Mouse (Mus musculus) liver, postnatal 0 days (tissue): Measurements from ENCODE around the gene E4f1. TPM values are rescaled to one million over a fixed set of nuclear protein-coding genes. Genes with fewer than 3 reads are reported as not detected.
A peak's percentile ranks its signal among the peaks of the same experiment; 100 is the strongest.
"Not testable (repeated sequence)": the region's sequence is repeated elsewhere in the genome, so short reads cannot be mapped to it uniquely, and the experiment has no call there.

Experiments used
- ATAC-seq: fragments of 200-750 bp; cut with Nextera tagmentation; 2 replicates; pipeline ENCODE4 v1.8.0; 2017; ENCODE audit warnings: mild to moderate bottlenecking, moderate library complexity
- DNase-seq: peaks from one replicate; pipeline ENCODE4 v3.0.0-alpha.2; 2016
- H3K27ac ChIP-seq: fragments of 300-500 bp; sonication (generic); 2 replicates; pipeline ENCODE4 v1.5.1; 2014; ENCODE audit warnings: antibody characterized with exemption, moderate library complexity, mild to moderate bottlenecking, low read depth
- H3K27me3 ChIP-seq: fragments of 300-500 bp; sonication (generic); 2 replicates; pipeline ENCODE4 v1.6.1; 2014; ENCODE audit warnings: low read length, control low read depth, mixed read lengths; ENCODE audit not compliant: insufficient read depth
- H3K36me3 ChIP-seq: fragments of 300-500 bp; sonication (generic); replicated peaks from 2 replicates; pipeline ENCODE4 v1.6.1; 2014; ENCODE audit warnings: mild to moderate bottlenecking, control low read depth, low read length, moderate library complexity, mixed read lengths; ENCODE audit not compliant: insufficient read depth
- H3K4me1 ChIP-seq: fragments of 300-500 bp; sonication (generic); 2 replicates; pipeline ENCODE4 v1.6.1; 2014; ENCODE audit warnings: antibody characterized with exemption, mild to moderate bottlenecking, control low read depth; ENCODE audit not compliant: insufficient read depth
- H3K4me2 ChIP-seq: fragments of 300-500 bp; sonication (generic); 2 replicates; pipeline ENCODE4 v1.6.1; 2014; ENCODE audit warnings: low read depth, mild to moderate bottlenecking, low read length, moderate library complexity, mixed read lengths
- H3K4me3 ChIP-seq: fragments of 300-500 bp; sonication (generic); 2 replicates; pipeline ENCODE4 v1.5.1; 2014; ENCODE audit warnings: low read depth, low read length
- H3K9ac ChIP-seq: fragments of 300-500 bp; sonication (generic); replicated peaks from 2 replicates; pipeline ENCODE4 v1.6.1; 2014; ENCODE audit warnings: mild to moderate bottlenecking, moderate library complexity
- H3K9me3 ChIP-seq: fragments of 300-500 bp; sonication (generic); 2 replicates; pipeline ENCODE4 v1.6.1; 2016; ENCODE audit warnings: mild to moderate bottlenecking, control low read depth, low read length, mixed read lengths
- CTCF ChIP-seq: sonication (generic); IDR thresholded peaks from 2 replicates; pipeline ENCODE4 v1.5.1; 2016; ENCODE audit warnings: antibody characterized with exemption, low read depth
- EP300 ChIP-seq: IDR thresholded peaks from 2 replicates; pipeline ENCODE4 v1.6.1; 2016; ENCODE audit warnings: antibody characterized with exemption, low read depth, mild to moderate bottlenecking
- WGBS: fragments of 180-500 bp; shearing (Covaris S2); extraction: QIAGEN DNeasy Blood & Tissue Kit; methylation state at CpG from one replicate; pipeline ENCODE4 v1.1.7; 2014; ENCODE audit not compliant: insufficient replicate concordance; 5-methylcytosine and 5-hydroxymethylcytosine counted together
- polyA plus RNA-seq: library from polyadenylated mRNA; unstranded; fragments of >200 nt; fragmentation: Nextera tagmentation; extraction: Ambion mirVana; gene quantifications from 2 replicates; pipeline ENCODE4 v1.2.1, GENCODE M21; 2015

The E4f1 gene
- polyA plus RNA-seq, 1 experiment from 2014 or later, result 6.4 TPM

DNA sequence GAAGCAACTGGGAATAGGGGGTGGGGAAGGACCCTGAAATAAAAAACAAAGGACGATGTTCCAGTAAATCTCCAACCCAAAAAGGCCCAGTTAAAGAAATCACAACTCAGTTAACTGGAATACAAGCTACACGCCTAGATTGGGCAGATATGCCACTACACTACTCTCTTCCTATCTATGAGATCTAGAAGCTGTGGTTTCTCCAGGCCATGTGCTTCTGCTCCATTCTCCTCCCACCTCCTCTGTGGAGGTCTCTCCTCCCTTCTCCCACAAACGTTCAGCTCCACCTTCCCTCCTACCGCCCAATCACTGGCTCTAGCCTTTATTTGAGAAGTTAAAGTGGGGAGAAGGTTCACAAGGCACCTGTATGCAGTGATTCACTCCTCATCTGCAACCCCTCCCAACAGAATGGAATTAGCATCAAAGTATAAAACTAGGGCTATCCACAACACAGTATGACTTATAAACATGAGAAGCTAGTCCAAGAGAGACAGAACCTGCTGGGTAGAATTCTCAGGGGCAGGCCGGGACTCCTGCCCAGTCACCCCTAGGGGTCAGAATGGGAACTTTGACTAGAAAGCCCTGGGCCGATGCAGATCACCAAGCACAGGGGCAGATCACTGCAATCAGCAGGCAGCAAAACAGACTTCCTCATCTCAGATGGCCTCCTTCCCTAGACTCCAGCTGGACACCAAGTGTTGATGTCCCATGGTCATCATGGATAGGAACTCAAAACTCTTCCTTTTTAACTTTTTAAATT, 6.6 kb downstream of the E4f1 start:
- TF ChIP-seq CTCF (peak; percentile 30), EP300 (no peak)
- 35% methylated on average over 6 of the region's 6 CpGs for WGBS
- no peaks in the 10 kb centered on the region for H3K4me1 ChIP-seq
- no peak overlapping the region for H3K9ac ChIP-seq
- no peak overlapping the region for H3K4me3 ChIP-seq
- H3K27ac ChIP-seq, result no peak overlapping the region
- H3K4me2 ChIP-seq, result no peak overlapping the region
- H3K27me3 ChIP-seq, result no peaks in the 10 kb centered on the region
- DNase-seq (no peak), ATAC-seq (peak; percentile 51; the same call in 1 of the 2 replicates)
- H3K36me3 ChIP-seq, result no peaks in the 10 kb centered on the region
- no peaks in the 10 kb centered on the region for H3K9me3 ChIP-seq

DNA sequence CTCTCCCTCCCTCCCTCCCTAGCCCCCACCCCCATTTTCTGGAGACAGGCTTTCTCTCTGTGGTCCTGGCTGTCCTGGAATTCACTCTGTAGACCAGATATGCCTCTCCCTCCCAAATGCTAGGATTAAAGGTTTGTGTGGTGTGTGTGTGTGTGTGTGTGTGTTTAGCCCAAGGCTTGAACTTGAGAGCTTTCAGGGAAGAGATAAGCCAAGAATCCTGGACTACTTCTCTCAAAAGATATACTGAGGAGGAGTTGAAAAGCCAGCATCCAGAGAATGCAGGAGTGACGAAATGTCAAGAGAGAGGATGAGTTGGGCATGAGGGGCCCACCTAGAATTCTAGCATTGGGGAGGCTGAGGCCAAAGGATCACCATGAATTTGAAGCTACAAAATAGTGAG, 7.2 kb downstream of the E4f1 start:
- 70% methylated on average over 1 of the region's 1 CpGs for WGBS
- Histone ChIP-seq H3K36me3 (no peaks in the 10 kb centered on the region), H3K9ac (no peak overlapping the region), H3K4me1 (no peaks in the 10 kb centered on the region), H3K9me3 (no peaks in the 10 kb centered on the region), H3K4me3 (no peak overlapping the region), H3K4me2 (no peak overlapping the region), H3K27ac (no peak overlapping the region), H3K27me3 (no peaks in the 10 kb centered on the region)
- DNase-seq, result no peak
- TF ChIP-seq EP300, result no peak
- no peak for TF ChIP-seq CTCF
- ATAC-seq, result no peak

DNA sequence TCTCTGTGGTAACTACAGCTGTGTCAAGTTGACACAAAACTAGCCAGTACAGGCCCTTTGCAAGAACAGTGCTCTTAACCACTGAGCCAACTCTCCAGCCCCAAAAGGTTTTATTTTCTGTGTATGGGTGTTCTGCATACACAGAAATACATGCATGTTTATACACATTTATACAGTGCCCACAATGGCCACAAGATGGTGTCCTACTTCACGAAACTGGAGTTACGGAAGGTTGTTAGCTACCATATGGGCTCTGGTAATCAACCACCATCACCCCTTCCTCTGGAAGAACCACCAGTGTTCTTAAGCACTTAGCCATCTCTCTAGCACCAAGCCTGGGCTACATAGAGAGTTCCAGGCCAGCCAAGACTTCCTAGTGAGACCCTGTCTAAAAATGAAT, 8.5 kb downstream of the E4f1 start:
- Histone ChIP-seq H3K9me3 (no peaks in the 10 kb centered on the region), H3K36me3 (no peaks in the 10 kb centered on the region), H3K27ac (no peak overlapping the region), H3K27me3 (no peaks in the 10 kb centered on the region), H3K4me1 (no peaks in the 10 kb centered on the region; the same call in 1 of the 2 replicates), H3K4me2 (no peak overlapping the region), H3K4me3 (no peak overlapping the region), H3K9ac (no peak overlapping the region)
- DNase-seq (peak; percentile 41), ATAC-seq (peak; percentile 38; the same call in 1 of the 2 replicates)
- TF ChIP-seq EP300, result no peak
- TF ChIP-seq CTCF, result peak; percentile 72
- WGBS, result 63% methylated on average over 2 of the region's 2 CpGs

DNA sequence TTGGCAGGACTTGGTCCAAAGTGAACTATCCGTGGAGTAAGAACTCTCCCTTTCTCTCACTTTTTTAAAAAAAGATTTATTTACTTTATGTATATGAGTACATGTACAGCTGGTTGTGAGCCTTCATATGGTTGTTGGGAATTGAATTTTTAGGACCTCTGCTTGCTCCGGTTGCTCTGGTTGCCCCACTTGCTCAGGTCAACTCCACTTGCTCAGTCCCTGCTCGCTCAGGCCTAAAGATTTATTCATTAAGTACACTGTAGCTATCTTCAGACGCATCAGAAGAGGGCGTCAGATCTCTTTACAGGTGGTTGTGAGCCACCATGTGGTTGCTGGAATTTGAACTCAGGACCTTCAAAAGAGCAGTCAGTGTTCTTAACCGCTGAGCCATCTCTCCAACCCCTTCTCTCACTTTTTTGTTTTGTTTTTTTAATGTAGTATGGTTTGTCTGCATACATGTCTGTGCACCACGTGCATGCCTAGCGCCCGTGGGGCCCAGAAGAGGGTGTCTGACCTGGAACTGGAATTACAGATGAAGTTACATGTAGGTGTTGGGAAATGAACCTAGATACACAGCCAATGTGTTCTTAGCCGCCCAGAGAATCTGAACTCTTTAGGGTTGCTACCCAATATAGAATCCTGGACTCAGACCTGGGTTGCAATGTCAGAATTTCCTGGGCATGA, 14.4 kb downstream of the E4f1 start:
- Histone ChIP-seq H3K4me3 (peak overlapping the region; percentile 21), H3K9ac (0 out of 2 replicates have a peak overlapping the region, but pooled peaks have one; percentile 27), H3K27ac (peak overlapping the region; percentile 65), H3K4me2 (peak overlapping the region; percentile 49; the same call in 1 of the 2 replicates), H3K4me1 (peaks cover 16% of the 10 kb centered on the region)
- WGBS, result 45% methylated on average over 10 of the region's 10 CpGs
- not testable (repeated sequence) for DNase-seq, H3K27me3 ChIP-seq, H3K36me3 ChIP-seq, H3K9me3 ChIP-seq
- peak; percentile 2; the same call in 1 of the 2 replicates for ATAC-seq

DNA sequence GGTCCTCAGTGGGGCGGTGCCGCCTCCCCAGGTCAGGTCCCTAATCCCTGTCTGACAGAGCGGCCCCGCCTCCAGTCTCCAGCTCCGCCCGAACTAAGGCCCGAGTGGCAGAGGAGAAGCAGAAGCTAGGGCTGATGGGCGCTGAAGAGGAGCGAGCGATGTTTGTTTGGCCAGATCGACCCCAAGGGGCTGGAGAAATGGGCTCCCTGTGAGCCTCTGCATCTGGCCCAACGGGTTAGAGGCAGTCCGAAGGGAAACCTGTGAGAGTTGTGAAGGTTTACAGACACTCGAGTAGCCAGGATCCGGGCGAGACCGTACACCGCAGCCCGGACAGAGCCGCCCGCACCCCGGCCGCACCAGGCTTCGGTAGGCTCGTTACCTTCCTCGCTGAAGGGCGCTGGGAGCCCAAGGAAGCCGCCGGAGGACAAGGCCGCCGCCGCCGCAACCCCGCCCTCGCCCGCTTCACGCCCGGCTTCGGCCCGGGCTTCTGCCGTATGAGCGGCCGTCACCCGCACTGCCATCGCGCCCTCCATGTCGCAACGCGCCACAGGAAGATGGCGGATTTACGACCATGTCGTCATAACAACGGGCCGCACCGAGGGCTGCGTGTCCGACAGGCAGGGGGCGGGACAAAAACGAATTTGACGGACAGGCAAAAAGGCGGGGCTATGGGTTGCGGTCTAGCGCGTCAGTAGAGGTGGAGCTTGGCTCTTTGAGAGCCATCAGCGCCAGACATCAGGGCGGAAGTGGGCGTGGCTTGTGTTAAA, 15.2 kb downstream of the E4f1 start:
- DNase-seq (peak; percentile 100), ATAC-seq (peak; percentile 95)
- TF ChIP-seq EP300 (no peak; the same call in 1 of the 2 replicates), CTCF (peak; percentile 37)
- peak overlapping the region; percentile 88 for H3K4me3 ChIP-seq
- H3K9ac ChIP-seq, result peak overlapping the region; percentile 97
- peaks cover 9% of the 10 kb centered on the region for H3K36me3 ChIP-seq
- peaks cover 16% of the 10 kb centered on the region for H3K4me1 ChIP-seq
- peak overlapping the region; percentile 99 for H3K27ac ChIP-seq
- H3K9me3 ChIP-seq, result no peaks in the 10 kb centered on the region
- under 1% methylated on average over 65 of the region's 67 CpGs for WGBS
- H3K4me2 ChIP-seq, result peak overlapping the region; percentile 83
- H3K27me3 ChIP-seq, result no peaks in the 10 kb centered on the region
